Mouse (Mus musculus) liver, adult 2 months (tissue): ENCODE measurements at regions not wholly inside any gene's neighbourhood (a gene's known extent, or its start where the extent isn't known, plus 50 kb on each side); places are given as distances from the start of the nearest gene placed in this dataset.

ENCODE experiments used
- CTCF ChIP-seq: fragments of 200-500 bp; IDR thresholded peaks from 2 replicates; pipeline ENCODE4 v1.5.1; 2011; ENCODE audit warnings: low read depth, low read length, control low read depth
- POLR2A ChIP-seq: fragments of 200-500 bp; IDR thresholded peaks from 2 replicates; pipeline ENCODE4 v1.6.1; 2011; ENCODE audit warnings: low read length, control low read depth; ENCODE audit not compliant: insufficient read depth; ENCODE audit errors: extremely low read depth

- TF ChIP-seq CTCF, result no peak
- no peak for TF ChIP-seq POLR2A
Observed at GRCm38 (mm10) chr1:42773851-42774464, 77.1 kb upstream of the Mrps9 start.
